Mouse (Mus musculus): Measurements from ENCODE around the gene Clec4a4. TPM values are rescaled to one million over a fixed set of nuclear protein-coding genes. Genes with fewer than 3 reads are reported as not detected.

Gene Clec4a4
- polyA plus RNA-seq, 1 experiment from 2014 or later, result not detected

Other genes with a start within 250 kb of the Clec4a4 start
- gene Slc2a3, start 188.7 kb upstream of the Clec4a4 start, polyA plus RNA-seq (2014; fragmentation: Nextera tagmentation; extraction: Ambion mirVana), result 17.6 and 21.5 TPM in 2 replicates
- 6.4 and 6.9 TPM in 2 replicates for gene Foxj2, start 170.5 kb upstream of the Clec4a4 start, polyA plus RNA-seq (2014; fragmentation: Nextera tagmentation; extraction: Ambion mirVana)
- gene C3ar1, start 134.2 kb upstream of the Clec4a4 start, polyA plus RNA-seq (2014; fragmentation: Nextera tagmentation; extraction: Ambion mirVana), result 1.8 and 1.9 TPM in 2 replicates
- 50.2 and 55.1 TPM in 2 replicates for gene Necap1, start 115.9 kb upstream of the Clec4a4 start, polyA plus RNA-seq (2014; fragmentation: Nextera tagmentation; extraction: Ambion mirVana)
- gene Clec4a1, start 68.5 kb upstream of the Clec4a4 start, polyA plus RNA-seq (2014; fragmentation: Nextera tagmentation; extraction: Ambion mirVana), result 3.6 and 3.9 TPM in 2 replicates
- 1.9 and 3.7 TPM in 2 replicates for gene Clec4a3, start 37.9 kb upstream of the Clec4a4 start, polyA plus RNA-seq (2014; fragmentation: Nextera tagmentation; extraction: Ambion mirVana)
- gene Clec4b1, start 59.6 kb downstream of the Clec4a4 start, polyA plus RNA-seq (2014; fragmentation: Nextera tagmentation; extraction: Ambion mirVana), result not detected in 2 replicates
- gene Clec4a2, start 116.1 kb downstream of the Clec4a4 start, polyA plus RNA-seq (2014; fragmentation: Nextera tagmentation; extraction: Ambion mirVana), result 4.0 and 4.7 TPM in 2 replicates
- gene Clec4b2, start 182.5 kb downstream of the Clec4a4 start, polyA plus RNA-seq (2014; fragmentation: Nextera tagmentation; extraction: Ambion mirVana), result not detected in 2 replicates
- 3.6 and 4.0 TPM in 2 replicates for gene Clec4n, start 239.5 kb downstream of the Clec4a4 start, polyA plus RNA-seq (2014; fragmentation: Nextera tagmentation; extraction: Ambion mirVana)

Measured in intestine, embryonic 14.5 days (tissue).